Mouse (Mus musculus): ENCODE measurements around the gene Prr7. TPM values are rescaled to one million over a fixed set of nuclear protein-coding genes. Genes with fewer than 3 reads are reported as not detected.

The Prr7 gene
- polyA plus RNA-seq, 1 experiment from 2014 or later, result 0.30 TPM

DNA sequence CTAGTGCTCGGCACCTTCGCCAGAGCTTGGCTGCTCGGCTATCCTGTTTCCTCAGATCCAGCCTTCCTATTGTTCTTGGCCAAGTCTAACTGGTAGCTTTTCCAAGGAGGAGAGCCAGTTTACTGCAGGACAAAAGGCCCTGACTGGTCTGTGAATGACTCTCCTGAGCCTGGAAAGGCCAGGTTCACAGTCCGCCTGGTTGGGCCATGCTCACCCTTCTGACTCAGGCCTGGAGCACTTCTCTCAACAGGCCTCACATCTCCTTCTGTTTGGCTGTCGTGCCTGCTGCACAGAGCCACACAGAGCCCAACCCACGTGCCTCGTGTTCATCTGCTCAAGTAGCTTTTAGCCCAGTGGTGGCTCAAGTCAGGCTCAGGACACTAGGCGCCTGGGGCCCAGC, 58.7 kb downstream of the Prr7 start:
- Histone ChIP-seq H3K4me3 (ENCODE audit: control insufficient read depth in 1 of 2, insufficient read depth in 1 of 2, low read depth in 1 of 2, low read length in 2 of 2) (no peak overlapping the region), H3K27me3 (ENCODE audit: control insufficient read depth, insufficient read depth, low read length) (0 out of 2 replicates have a peak, but pooled peaks cover 5% of the 10 kb centered on the region), H3K9me3 (ENCODE audit: control insufficient read depth, low read length) (no peaks in the 10 kb centered on the region), H3K4me1 (ENCODE audit: control insufficient read depth in 2 of 2, insufficient read depth in 2 of 2, low read length in 2 of 2) (peaks cover 0 to 3% of the 10 kb centered on the region in 2 experiments; a peak in 1 of 4 replicates), H3K36me3 (ENCODE audit: control insufficient read depth, insufficient read depth, low read length) (no peaks in the 10 kb centered on the region), H3K4me2 (ENCODE audit: low read length) (no peak overlapping the region), H3K9ac (ENCODE audit: low read length) (no peak overlapping the region), H3K27ac (replicated peaks in 1 of 2; ENCODE audit: control insufficient read depth in 1 of 2, insufficient read depth in 1 of 2, low read depth in 2 of 2, low read length in 2 of 2) (peak overlapping the region; percentile 77 to 82)
- ATAC-seq (ENCODE audit: insufficient number of reproducible peaks, insufficient read depth, low FRiP score, low read depth), result peak; percentile 48
- 39% methylated on average over 8 of the region's 8 CpGs for WGBS

Small RNA genes lying within 50 kb of the gene (microRNA-seq; reads per million reads assigned to microRNA genes)
- gene Mir6943, result 0.84 reads per million
- gene Mir6944, result 19.0 reads per million, percentile 30 among the genes with 10 or more reads in this experiment
- 5.9 reads per million, percentile 16 among the genes with 10 or more reads in this experiment for gene Mir6945

Other genes starting within 250 kb of the Prr7 start
- 369 and 389 TPM in 2 replicates for gene Prelid1, start 143.8 kb upstream of the Prr7 start, polyA plus RNA-seq (2014; fragmentation: Nextera tagmentation; extraction: Ambion mirVana)
- 73.1 and 78.7 TPM in 2 replicates for gene Rab24, start 142.3 kb upstream of the Prr7 start, polyA plus RNA-seq (2014; fragmentation: Nextera tagmentation; extraction: Ambion mirVana)
- 20.4 and 22.3 TPM in 2 replicates for gene Mxd3, start 134.4 kb upstream of the Prr7 start, polyA plus RNA-seq (2014; fragmentation: Nextera tagmentation; extraction: Ambion mirVana)
- gene Lman2, start 101.5 kb upstream of the Prr7 start, polyA plus RNA-seq (2014; fragmentation: Nextera tagmentation; extraction: Ambion mirVana), result 69.5 and 73.6 TPM in 2 replicates
- 0.45 and 0.50 TPM in 2 replicates for gene Rgs14, start 94.5 kb upstream of the Prr7 start, polyA plus RNA-seq (2014; fragmentation: Nextera tagmentation; extraction: Ambion mirVana)
- gene Slc34a1, start 66.1 kb upstream of the Prr7 start, polyA plus RNA-seq (2014; fragmentation: Nextera tagmentation; extraction: Ambion mirVana), result not detected in 2 replicates
- not detected in 2 replicates for gene Pfn3, start 49.0 kb upstream of the Prr7 start, polyA plus RNA-seq (2014; fragmentation: Nextera tagmentation; extraction: Ambion mirVana)
- not detected in 2 replicates for gene F12, start 37.5 kb upstream of the Prr7 start, polyA plus RNA-seq (2014; fragmentation: Nextera tagmentation; extraction: Ambion mirVana)
- gene Grk6, start 19.2 kb upstream of the Prr7 start, polyA plus RNA-seq (2014; fragmentation: Nextera tagmentation; extraction: Ambion mirVana), result 20.6 and 23.6 TPM in 2 replicates
- 51.8 and 53.5 TPM in 2 replicates for gene Dbn1, start 23.8 kb downstream of the Prr7 start, polyA plus RNA-seq (2014; fragmentation: Nextera tagmentation; extraction: Ambion mirVana)
- gene Pdlim7, start 49.4 kb downstream of the Prr7 start, polyA plus RNA-seq (2014; fragmentation: Nextera tagmentation; extraction: Ambion mirVana), result 329 and 370 TPM in 2 replicates
- 1.3 and 1.4 TPM in 2 replicates for gene Dok3, start 65.0 kb downstream of the Prr7 start, polyA plus RNA-seq (2014; fragmentation: Nextera tagmentation; extraction: Ambion mirVana)
- 27.8 and 28.9 TPM in 2 replicates for gene Ddx41, start 72.4 kb downstream of the Prr7 start, polyA plus RNA-seq (2014; fragmentation: Nextera tagmentation; extraction: Ambion mirVana)
- gene Fam193b, start 106.9 kb downstream of the Prr7 start, polyA plus RNA-seq (2014; fragmentation: Nextera tagmentation; extraction: Ambion mirVana), result 16.8 and 19.5 TPM in 2 replicates
- gene Tmed9, start 109.5 kb downstream of the Prr7 start, polyA plus RNA-seq (2014; fragmentation: Nextera tagmentation; extraction: Ambion mirVana), result 35.0 and 58.4 TPM in 2 replicates
- 16.4 and 17.2 TPM in 2 replicates for gene B4galt7, start 135.6 kb downstream of the Prr7 start, polyA plus RNA-seq (2014; fragmentation: Nextera tagmentation; extraction: Ambion mirVana)
- 35.3 and 41.2 TPM in 2 replicates for gene Caml, start 158.7 kb downstream of the Prr7 start, polyA plus RNA-seq (2014; fragmentation: Nextera tagmentation; extraction: Ambion mirVana)
- 22.0 and 22.8 TPM in 2 replicates for gene Ddx46, start 170.8 kb downstream of the Prr7 start, polyA plus RNA-seq (2014; fragmentation: Nextera tagmentation; extraction: Ambion mirVana)
- 74.8 and 75.4 TPM in 2 replicates for gene B230219D22Rik, start 228.9 kb downstream of the Prr7 start, polyA plus RNA-seq (2014; fragmentation: Nextera tagmentation; extraction: Ambion mirVana)